Mouse (Mus musculus) neutrophil, adult 83 days (primary cell): Measurements from ENCODE around the gene Kti12. TPM values are rescaled to one million over a fixed set of nuclear protein-coding genes. Genes with fewer than 3 reads are reported as not detected.

Experiments used
- total RNA-seq, 2 experiments: library from RNA; stranded (reverse); gene quantifications; one replicate each; pipeline ENCODE4 v1.2.4; 2023

Kti12 gene
- total RNA-seq: 10 to 100 TPM; 11.5 to 11.9 TPM

DNA sequence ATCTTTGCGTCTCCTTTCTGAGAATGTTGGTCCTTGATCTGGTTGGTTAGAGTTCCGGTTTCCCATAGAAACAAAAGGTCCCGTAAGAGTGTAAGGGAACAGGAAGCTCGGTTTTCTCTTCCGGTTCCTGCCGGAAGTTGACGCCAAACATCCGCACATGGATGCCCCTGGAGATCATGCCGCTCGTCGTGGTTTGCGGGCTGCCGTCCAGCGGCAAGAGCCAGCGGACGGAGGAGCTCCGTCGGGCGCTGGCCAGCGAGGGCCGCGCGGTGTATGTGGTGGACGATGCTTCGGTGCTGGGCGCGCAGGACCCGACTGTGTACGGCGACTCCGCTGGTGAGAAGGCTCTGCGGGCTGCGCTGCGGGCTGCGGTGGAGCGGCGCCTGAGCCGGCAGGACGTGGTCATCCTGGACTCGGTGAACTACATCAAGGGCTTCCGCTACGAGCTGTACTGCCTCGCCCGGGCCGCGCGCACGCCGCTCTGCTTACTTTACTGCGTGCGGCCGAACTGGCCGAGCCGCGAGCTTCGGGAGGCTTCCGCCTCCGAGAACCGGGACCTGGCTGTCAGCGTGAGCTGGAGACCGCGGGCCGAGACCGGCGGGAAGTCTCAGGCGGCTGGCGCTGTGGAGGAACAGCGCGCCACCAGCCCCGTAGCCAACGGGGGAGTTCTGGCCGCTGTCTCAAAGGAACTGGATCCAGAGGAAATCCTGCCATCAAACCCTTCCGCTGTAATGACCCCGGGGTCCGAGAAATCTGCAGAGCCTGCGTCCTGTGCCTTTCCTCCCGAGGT lies at the start of gene Kti12:
Kti12 (plus strand) TSS at position 71 of the 790 bp plus-strand sequence.

DNA sequence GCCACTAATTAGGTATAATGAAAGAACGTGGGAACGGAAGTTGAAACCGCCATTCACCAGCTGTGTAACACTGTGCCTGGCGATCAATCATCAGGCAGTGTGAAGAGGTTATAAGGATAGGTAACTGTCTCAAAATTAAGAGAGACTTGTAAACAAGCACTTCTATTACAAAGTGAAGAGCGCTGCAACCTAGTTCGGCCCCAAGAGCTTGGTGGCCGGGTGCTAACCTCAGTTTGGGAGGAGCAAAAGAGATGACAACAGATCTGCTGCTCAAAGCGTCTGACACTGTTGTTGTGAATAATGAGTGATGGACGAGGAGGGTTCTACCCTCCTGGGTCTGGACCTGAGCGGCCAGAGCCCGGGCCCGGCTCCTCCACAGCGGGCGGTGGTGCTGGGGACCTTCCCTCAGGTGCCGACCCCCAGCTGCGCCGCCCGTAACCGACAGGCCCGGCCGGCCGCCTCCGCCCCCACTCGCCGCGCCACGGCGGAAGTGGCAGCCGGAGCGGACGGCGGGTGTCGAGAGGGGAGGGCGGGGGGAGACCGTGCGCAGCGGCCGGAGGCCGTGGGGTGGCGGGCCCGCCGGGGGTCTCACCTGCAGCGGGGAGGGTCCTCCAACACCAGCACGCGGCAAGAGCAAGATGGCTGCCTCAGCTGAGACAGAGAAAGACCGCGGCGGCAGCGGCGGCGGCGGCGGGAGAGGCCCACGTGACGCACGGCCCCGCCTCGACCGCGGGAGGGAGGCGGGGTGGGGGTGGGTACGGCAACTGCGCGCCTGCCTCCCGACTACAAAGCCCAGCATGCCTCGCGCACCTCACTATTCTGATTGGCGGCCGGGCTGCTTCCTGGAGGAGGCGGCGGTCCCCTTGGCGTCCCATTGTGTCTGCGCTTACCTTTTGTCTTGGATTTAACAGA lies 14.4 kb upstream of the Kti12 start, which contains the start of gene Btf3l4:
Btf3l4 (minus strand) TSS at position 699 of the 912 bp plus-strand sequence.

DNA sequence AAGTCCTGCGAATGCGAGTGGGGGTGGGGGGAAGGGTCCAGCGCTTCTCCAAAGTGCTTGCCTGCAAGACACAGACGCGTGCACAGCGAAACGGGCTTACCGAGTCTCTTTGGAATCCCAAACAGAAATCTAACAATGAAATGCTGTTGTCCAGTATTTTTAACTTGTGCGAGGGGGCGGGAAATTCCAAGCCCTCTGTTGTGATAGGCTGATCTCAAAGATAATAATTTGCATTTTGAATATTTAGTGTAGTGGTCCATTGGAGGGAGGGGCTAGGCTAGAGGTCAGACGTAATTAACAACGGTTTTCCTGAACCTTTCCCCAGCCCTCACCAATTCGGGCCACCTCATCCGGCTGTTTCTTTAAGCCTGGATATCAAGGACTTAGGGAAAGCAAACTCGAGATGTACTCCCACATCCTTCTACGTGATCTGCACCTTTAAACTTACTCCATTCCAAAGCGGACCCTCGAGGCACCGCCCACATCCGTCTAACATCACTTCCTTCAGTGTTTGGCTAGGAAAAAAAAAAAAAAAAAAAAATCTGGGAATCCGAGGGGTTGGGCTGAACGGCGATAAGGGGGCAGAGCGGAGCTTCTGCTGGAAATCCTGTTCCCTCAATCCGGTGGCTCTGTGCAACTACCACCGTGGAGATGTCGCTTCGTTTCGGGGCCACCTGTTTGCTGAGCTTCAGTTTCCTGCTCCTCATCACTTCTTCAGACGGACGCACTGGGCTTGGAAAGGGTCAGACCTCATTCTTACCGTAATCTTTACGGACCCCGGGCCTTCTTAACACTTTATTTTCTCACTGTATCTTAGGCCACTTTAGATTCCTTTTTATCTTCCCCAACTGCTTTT lies 13.2 kb upstream of the Kti12 start, which contains the start of gene Txndc12:
Txndc12 (plus strand) TSS at position 487 of the 856 bp plus-strand sequence.

DNA sequence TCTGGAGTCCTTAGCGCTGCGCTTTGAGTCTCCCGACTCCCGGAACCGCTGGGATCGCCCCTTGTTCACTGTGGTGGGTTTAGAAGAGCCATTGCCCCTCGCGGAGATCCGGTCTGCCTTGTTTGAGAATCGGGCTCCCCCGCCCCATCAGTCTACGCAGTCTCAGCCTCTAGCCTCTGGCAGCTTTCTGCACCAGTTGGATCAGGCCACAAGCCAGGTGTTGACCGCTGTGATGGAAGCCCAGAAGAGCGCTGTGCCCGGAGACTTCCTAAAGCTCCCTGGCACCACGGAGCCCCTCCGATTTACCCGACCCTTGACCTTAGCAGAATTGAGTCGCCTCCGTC lies 892 bp downstream of the Kti12 start, which contains the start of gene A730015C16Rik:
A730015C16Rik (minus strand) TSS at position 115 of the 344 bp plus-strand sequence.

DNA sequence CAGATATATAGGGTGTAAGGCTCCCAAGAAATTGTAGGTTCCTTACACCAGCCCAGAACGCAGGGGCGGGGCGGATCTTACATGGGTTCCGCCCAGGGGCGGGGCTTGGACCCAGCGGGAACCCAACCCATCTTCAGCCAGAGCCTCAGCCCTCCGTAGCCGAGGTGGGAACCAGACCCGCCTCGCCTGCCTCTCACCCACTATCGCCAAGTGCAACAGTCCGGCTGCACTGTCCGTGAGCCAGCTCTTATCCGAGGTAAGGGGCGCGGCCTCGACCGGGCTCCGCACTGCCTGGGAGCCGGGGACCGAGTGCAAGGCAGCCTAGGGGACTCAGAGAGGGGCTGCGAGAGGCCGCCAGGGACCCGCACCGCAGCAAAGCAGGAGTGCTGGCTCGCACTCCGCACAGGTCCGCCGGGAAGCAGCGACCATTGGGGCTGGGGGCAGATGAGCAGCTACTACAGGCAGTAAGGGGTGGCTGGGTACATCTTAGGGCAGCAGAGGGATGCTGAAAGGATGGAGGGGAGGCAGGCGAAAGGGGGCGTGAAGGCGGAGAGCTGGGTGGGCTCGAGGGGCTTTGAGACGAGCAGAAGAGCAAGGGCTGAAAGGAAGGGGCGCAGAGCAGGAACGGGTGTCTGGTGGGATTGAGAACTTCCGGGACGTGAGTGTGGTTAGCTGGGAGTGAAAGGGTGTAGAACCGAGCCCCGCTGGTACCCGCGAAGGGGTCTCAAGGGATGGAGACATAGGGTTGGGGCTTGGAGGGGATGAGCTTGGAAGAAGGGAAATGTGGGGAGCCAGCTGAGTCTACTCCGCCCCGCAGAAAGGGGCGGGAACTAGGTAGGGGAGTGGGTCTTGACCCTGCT lies 31.6 kb downstream of the Kti12 start, which contains the start of gene Rab3b:
Rab3b (plus strand) TSS at position 101 of the 860 bp plus-strand sequence.

Other genes with a start within 250 kb of the Kti12 start
- gene Cc2d1b, start 227.8 kb upstream of the Kti12 start, total RNA-seq: 10 to 100 TPM; 39.7 to 40.9 TPM
- not detected for gene 3110021N24Rik, start 128.1 kb upstream of the Kti12 start, total RNA-seq
- gene Zfyve9, start 67.0 kb upstream of the Kti12 start, total RNA-seq: 10 to 100 TPM in 1 of 2 experiments, 1 to 10 TPM in 1; 8.1 to 10.5 TPM
- 10 to 100 TPM; 32.0 to 32.2 TPM for gene Btf3l4, start 14.2 kb upstream of the Kti12 start, total RNA-seq
- gene Txndc12, start 13.2 kb upstream of the Kti12 start, total RNA-seq: 10 to 100 TPM; 28.2 to 33.3 TPM
- not detected for gene A730015C16Rik, start 834 bp downstream of the Kti12 start, total RNA-seq
- gene Rab3b, start 31.3 kb downstream of the Kti12 start, total RNA-seq: not detected
- gene Nrd1, start 152.9 kb downstream of the Kti12 start, total RNA-seq: 100 to 1,000 TPM; 168 to 170 TPM